Comparison of ENCODE assay signal across 8 mouse cellular contexts in the genomic region with DNA sequence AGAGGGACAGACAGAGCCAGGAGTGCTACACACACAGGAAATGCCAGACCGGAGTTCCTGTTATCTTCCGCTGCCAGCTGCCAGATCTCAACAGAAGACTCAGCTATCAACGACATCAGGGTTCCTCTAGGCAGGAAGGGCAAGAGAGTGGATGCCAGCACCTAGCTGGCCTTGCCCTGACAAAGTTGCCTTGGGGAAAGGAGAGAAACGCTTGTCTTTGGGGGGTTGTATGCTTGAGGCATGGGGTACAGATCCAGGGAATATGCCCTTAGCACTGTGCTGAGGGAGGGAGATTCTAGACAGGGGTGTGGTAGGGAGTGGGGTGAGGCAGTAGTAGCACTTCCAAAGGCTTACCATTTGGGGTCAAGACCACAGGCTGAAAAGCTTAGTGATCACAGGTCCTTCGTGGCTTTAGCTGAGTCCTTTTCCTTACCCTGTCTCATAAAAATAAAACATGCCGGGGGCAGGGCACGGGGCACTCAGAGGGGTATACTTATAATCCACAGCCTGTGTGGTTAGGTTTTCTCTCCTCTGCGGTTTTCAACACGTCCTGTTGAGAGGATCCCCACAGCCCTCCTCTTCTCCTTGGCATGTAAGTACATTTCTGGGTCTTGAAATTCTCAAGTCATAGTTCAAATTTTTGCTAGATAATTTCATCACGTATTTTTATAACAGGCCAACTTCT. TPM values are rescaled to one million over a fixed set of nuclear protein-coding genes. Genes with fewer than 3 reads are reported as not detected.
A peak's percentile ranks its signal among the peaks of the same experiment; 100 is the strongest.
DNase-seq lines count a peak whose midpoint lies in the region; ATAC-seq and TF ChIP-seq lines count a peak whose summit lies in the region.

No protein-coding gene starts in this region.

- H3K27me3 ChIP-seq in forebrain, embryonic 10.5 days (ENCODE audit: poor library complexity, severe bottlenecking), result peaks cover 18% of the 10 kb centered on the region
- H3K27me3 ChIP-seq in forebrain, embryonic 12.5 days, result peaks cover 11% of the 10 kb centered on the region; the same call in 1 of the 2 replicates
- no peaks in the 10 kb centered on the region for H3K27me3 ChIP-seq in midbrain, postnatal 0 days (ENCODE audit: insufficient read depth, low read length)

- DNase-seq in forebrain, embryonic 10.5 days (ENCODE audit: extremely low spot score, low spot score), result no peak
- peak; percentile 40 to 44 for DNase-seq in kidney, postnatal 36 days
- DNase-seq in naive thymus-derived CD4-positive, alpha-beta T cell, adult 2 months (ENCODE audit: low read depth), result peak; percentile 86
- no peak for DNase-seq in embryo, embryonic 10.5 days (ENCODE audit: low spot score)
- no peak for DNase-seq in adipocyte (ENCODE audit: low spot score)
- DNase-seq in midbrain, postnatal 0 days (ENCODE audit: low spot score), result no peak

- 72% methylated on average over 10 of the region's 10 CpGs for WGBS in forebrain, embryonic 10.5 days
- 76% methylated on average over 10 of the region's 10 CpGs for WGBS in forebrain, embryonic 12.5 days
- WGBS in bone marrow, adult 2 months, result 4% methylated on average over 10 of the region's 10 CpGs
- WGBS in midbrain, postnatal 0 days, result 75% methylated on average over 10 of the region's 10 CpGs

- TF ChIP-seq POLR2A in bone marrow, adult 2 months (IDR thresholded peaks at IDR 0.05; ENCODE audit: borderline replicate concordance, control insufficient read depth, low read depth, low read length), result no peak

- H3K27ac ChIP-seq in forebrain, embryonic 10.5 days, result no peak overlapping the region
- H3K27ac ChIP-seq in forebrain, embryonic 12.5 days, result no peak overlapping the region
- H3K27ac ChIP-seq in bone marrow, adult 2 months (ENCODE audit: control insufficient read depth, insufficient read depth, low read depth, low read length, poor library complexity), result peak overlapping the region; percentile 90
- no peak overlapping the region for H3K27ac ChIP-seq in midbrain, postnatal 0 days (ENCODE audit: low read depth, low read length)

- ATAC-seq in forebrain, embryonic 12.5 days (ENCODE audit: low FRiP score), result no peak
- ATAC-seq in midbrain, postnatal 0 days (ENCODE audit: low FRiP score), result no peak

- no peak for TF ChIP-seq CTCF in bone marrow, adult 2 months (IDR thresholded peaks at IDR 0.05; ENCODE audit: control insufficient read depth, insufficient read depth, low read length)
- no peak for TF ChIP-seq CTCF in midbrain, postnatal 0 days (IDR thresholded peaks at IDR 0.05)

- 0 out of 2 replicates have a peak overlapping the region, but pooled peaks have one; percentile 88 for H3K4me3 ChIP-seq in forebrain, embryonic 10.5 days
- no peak overlapping the region for H3K4me3 ChIP-seq in forebrain, embryonic 12.5 days (replicated peaks)
- H3K4me3 ChIP-seq in bone marrow, adult 2 months (replicated peaks; ENCODE audit: control insufficient read depth, low read depth, low read length), result peak overlapping the region; percentile 67
- H3K4me3 ChIP-seq in midbrain, postnatal 0 days (ENCODE audit: low read depth, low read length), result no peak overlapping the region

- H3K4me2 ChIP-seq in forebrain, embryonic 12.5 days, result no peak overlapping the region
- no peak overlapping the region for H3K4me2 ChIP-seq in midbrain, postnatal 0 days (ENCODE audit: low read depth, low read length, poor library complexity, severe bottlenecking)

- no peak overlapping the region for H3K9ac ChIP-seq in forebrain, embryonic 12.5 days
- no peak overlapping the region for H3K9ac ChIP-seq in midbrain, postnatal 0 days (replicated peaks; ENCODE audit: low read length, poor library complexity, severe bottlenecking)

- H3K36me3 ChIP-seq in forebrain, embryonic 10.5 days (replicated peaks), result no peaks in the 10 kb centered on the region
- H3K36me3 ChIP-seq in forebrain, embryonic 12.5 days (replicated peaks), result no peaks in the 10 kb centered on the region
- no peaks in the 10 kb centered on the region for H3K36me3 ChIP-seq in midbrain, postnatal 0 days (ENCODE audit: insufficient read depth, low read length)

- H3K4me1 ChIP-seq in forebrain, embryonic 10.5 days, result peaks cover 56% of the 10 kb centered on the region
- H3K4me1 ChIP-seq in forebrain, embryonic 12.5 days, result peaks cover 27% of the 10 kb centered on the region
- H3K4me1 ChIP-seq in bone marrow, adult 2 months (ENCODE audit: control insufficient read depth, insufficient read depth, low read length), result peaks cover 9% of the 10 kb centered on the region; the same call in 1 of the 2 replicates
- peaks cover 6% of the 10 kb centered on the region; the same call in 1 of the 2 replicates for H3K4me1 ChIP-seq in midbrain, postnatal 0 days (ENCODE audit: insufficient read depth, low read length)

- no peaks in the 10 kb centered on the region for H3K9me3 ChIP-seq in forebrain, embryonic 10.5 days
- H3K9me3 ChIP-seq in forebrain, embryonic 12.5 days, result no peaks in the 10 kb centered on the region
- H3K9me3 ChIP-seq in midbrain, postnatal 0 days (ENCODE audit: low read length), result no peaks in the 10 kb centered on the region

RNA-seq across cellular contexts. Expression of gene Ifngr2, which starts 1.1 kb away (rescaled TPM):
- polyA plus RNA-seq in forebrain, embryonic 10.5 days (2016; fragmentation: Nextera tagmentation; extraction: Ambion mirVana), result 27.2 and 28.0 TPM in 2 replicates
- 27.9 and 31.9 TPM in 2 replicates for polyA plus RNA-seq in forebrain, embryonic 12.5 days (2016; fragmentation: Nextera tagmentation; extraction: Ambion mirVana)
- polyA plus RNA-seq in bone marrow, adult 2 months (2011; ENCODE audit: insufficient read depth, insufficient read length, low replicate concordance, missing spikeins), result 11.1 and 27.7 TPM in 2 replicates
- 59.3 and 75.1 TPM in 2 replicates for total RNA-seq in midbrain, postnatal 0 days (2014; rRNA removed)
- polyA plus RNA-seq in midbrain, postnatal 0 days (2015; fragmentation: Nextera tagmentation; extraction: Ambion mirVana), result 140 and 141 TPM in 2 replicates

RNA-seq across cellular contexts. Expression of gene Tmem50b, which starts 51.9 kb away (rescaled TPM):
- polyA plus RNA-seq in forebrain, embryonic 10.5 days (2016; fragmentation: Nextera tagmentation; extraction: Ambion mirVana), result 32.7 and 33.8 TPM in 2 replicates
- polyA plus RNA-seq in forebrain, embryonic 12.5 days (2016; fragmentation: Nextera tagmentation; extraction: Ambion mirVana), result 38.7 and 41.2 TPM in 2 replicates
- polyA plus RNA-seq in bone marrow, adult 2 months (2011; ENCODE audit: insufficient read depth, insufficient read length, low replicate concordance, missing spikeins), result 7.3 and 17.5 TPM in 2 replicates
- 78.2 and 83.9 TPM in 2 replicates for total RNA-seq in midbrain, postnatal 0 days (2014; rRNA removed)
- 103 and 107 TPM in 2 replicates for polyA plus RNA-seq in midbrain, postnatal 0 days (2015; fragmentation: Nextera tagmentation; extraction: Ambion mirVana)

Comparison
In these comparisons a context has a peak if more than half of its experiments do, and no peak if none do; other contexts are left out.
1. H3K4me3 ChIP-seq: peak in forebrain, embryonic 10.5 days (single experiment) and bone marrow, adult 2 months (single experiment); none in forebrain, embryonic 12.5 days (single experiment) and midbrain, postnatal 0 days (single experiment).
2. DNase-seq: peak in kidney, postnatal 36 days (2 of 2) and naive thymus-derived CD4-positive, alpha-beta T cell, adult 2 months (single experiment); none in forebrain, embryonic 10.5 days (single experiment), embryo, embryonic 10.5 days (single experiment), adipocyte (single experiment) and midbrain, postnatal 0 days (single experiment).